Mouse (Mus musculus): ENCODE measurements around the gene Pdcd6ip. TPM values are rescaled to one million over a fixed set of nuclear protein-coding genes. Genes with fewer than 3 reads are reported as not detected.
"Not testable (repeated sequence)": the region's sequence is repeated elsewhere in the genome, so short reads cannot be mapped to it uniquely, and the experiment has no call there.

Gene Pdcd6ip
- polyA plus RNA-seq, 1 experiment from 2014 or later, result 44.6 TPM

GRCm38 (mm10) chr9:113738021-113738420, 30.0 kb upstream of the Pdcd6ip start:
- Histone ChIP-seq H3K27ac (ENCODE audit: low read length) (no peak overlapping the region), H3K9me3 (ENCODE audit: control insufficient read depth, low read length) (no peaks in the 10 kb centered on the region), H3K9ac (replicated peaks; ENCODE audit: low read depth, low read length) (no peak overlapping the region), H3K4me3 (replicated peaks; ENCODE audit: low read length) (no peak overlapping the region), H3K4me2 (ENCODE audit: low read length) (no peak overlapping the region), H3K4me1 (replicated peaks; ENCODE audit: control insufficient read depth, insufficient read depth, low read length) (peaks cover 12% of the 10 kb centered on the region), H3K27me3 (replicated peaks; ENCODE audit: control insufficient read depth, insufficient read depth, low read length) (no peaks in the 10 kb centered on the region), H3K36me3 (ENCODE audit: control insufficient read depth, insufficient read depth) (no peaks in the 10 kb centered on the region)
- 66% methylated on average over 9 of the region's 9 CpGs for WGBS
- no peak for ATAC-seq

GRCm38 (mm10) chr9:113735920-113736319, 27.9 kb upstream of the Pdcd6ip start:
- Histone ChIP-seq H3K9me3 (ENCODE audit: control insufficient read depth, low read length) (no peaks in the 10 kb centered on the region), H3K4me3 (replicated peaks; ENCODE audit: low read length) (no peak overlapping the region), H3K4me2 (ENCODE audit: low read length) (no peak overlapping the region), H3K27ac (ENCODE audit: low read length) (no peak overlapping the region), H3K36me3 (ENCODE audit: control insufficient read depth, insufficient read depth) (no peaks in the 10 kb centered on the region), H3K9ac (replicated peaks; ENCODE audit: low read depth, low read length) (no peak overlapping the region), H3K4me1 (replicated peaks; ENCODE audit: control insufficient read depth, insufficient read depth, low read length) (peaks cover 6% of the 10 kb centered on the region), H3K27me3 (replicated peaks; ENCODE audit: control insufficient read depth, insufficient read depth, low read length) (no peaks in the 10 kb centered on the region)
- ATAC-seq, result no peak

- Histone ChIP-seq H3K9ac (replicated peaks; ENCODE audit: low read depth, low read length) (no peak overlapping the region), H3K36me3 (ENCODE audit: control insufficient read depth, insufficient read depth) (no peaks in the 10 kb centered on the region), H3K9me3 (ENCODE audit: control insufficient read depth, low read length) (no peaks in the 10 kb centered on the region), H3K4me3 (replicated peaks; ENCODE audit: low read length) (no peak overlapping the region), H3K27me3 (replicated peaks; ENCODE audit: control insufficient read depth, insufficient read depth, low read length) (no peaks in the 10 kb centered on the region), H3K27ac (ENCODE audit: low read length) (no peak overlapping the region), H3K4me2 (ENCODE audit: low read length) (no peak overlapping the region), H3K4me1 (replicated peaks; ENCODE audit: control insufficient read depth, insufficient read depth, low read length) (no peaks in the 10 kb centered on the region)
- WGBS, result 89% methylated on average over 3 of the region's 3 CpGs
- ATAC-seq, result no peak
Measured at GRCm38 (mm10) chr9:113731540-113731939, 23.5 kb upstream of the Pdcd6ip start.

- Histone ChIP-seq H3K4me1 (replicated peaks; ENCODE audit: control insufficient read depth, insufficient read depth, low read length) (no peaks in the 10 kb centered on the region), H3K27me3 (replicated peaks; ENCODE audit: control insufficient read depth, insufficient read depth, low read length) (no peaks in the 10 kb centered on the region), H3K36me3 (ENCODE audit: control insufficient read depth, insufficient read depth) (no peaks in the 10 kb centered on the region), H3K4me3 (replicated peaks; ENCODE audit: low read length) (no peak overlapping the region), H3K9ac (replicated peaks; ENCODE audit: low read depth, low read length) (no peak overlapping the region), H3K27ac (ENCODE audit: low read length) (no peak overlapping the region), H3K4me2 (ENCODE audit: low read length) (no peak overlapping the region), H3K9me3 (ENCODE audit: control insufficient read depth, low read length) (no peaks in the 10 kb centered on the region)
- ATAC-seq, result no peak
- 91% methylated on average over 18 of the region's 18 CpGs for WGBS
Measured at GRCm38 (mm10) chr9:113726991-113727680, 19.1 kb upstream of the Pdcd6ip start.

- no peak overlapping the region for H3K4me3 ChIP-seq (replicated peaks; ENCODE audit: low read length)
- ATAC-seq, result no peak
- H3K27ac ChIP-seq (ENCODE audit: low read length), result no peak overlapping the region
- H3K9me3 ChIP-seq (ENCODE audit: control insufficient read depth, low read length), result no peaks in the 10 kb centered on the region
- H3K27me3 ChIP-seq (replicated peaks; ENCODE audit: control insufficient read depth, insufficient read depth, low read length), result no peaks in the 10 kb centered on the region
- no peak overlapping the region for H3K4me2 ChIP-seq (ENCODE audit: low read length)
- no peak overlapping the region for H3K9ac ChIP-seq (replicated peaks; ENCODE audit: low read depth, low read length)
- H3K36me3 ChIP-seq (ENCODE audit: control insufficient read depth, insufficient read depth), result no peaks in the 10 kb centered on the region
- no peaks in the 10 kb centered on the region for H3K4me1 ChIP-seq (replicated peaks; ENCODE audit: control insufficient read depth, insufficient read depth, low read length)
- 74% methylated on average over 3 of the region's 3 CpGs for WGBS
Measured at GRCm38 (mm10) chr9:113726131-113726530, 18.1 kb upstream of the Pdcd6ip start.

- H3K9ac ChIP-seq (replicated peaks; ENCODE audit: low read depth, low read length); H3K4me3 ChIP-seq (replicated peaks; ENCODE audit: low read length); H3K36me3 ChIP-seq (ENCODE audit: control insufficient read depth, insufficient read depth); H3K4me2 ChIP-seq (ENCODE audit: low read length); ATAC-seq; H3K9me3 ChIP-seq (ENCODE audit: control insufficient read depth, low read length); H3K27me3 ChIP-seq (replicated peaks; ENCODE audit: control insufficient read depth, insufficient read depth, low read length); H3K4me1 ChIP-seq (replicated peaks; ENCODE audit: control insufficient read depth, insufficient read depth, low read length); H3K27ac ChIP-seq (ENCODE audit: low read length): not testable (repeated sequence)
- WGBS, result 88% methylated on average over 5 of the region's 5 CpGs
Measured at GRCm38 (mm10) chr9:113725609-113726008, 17.6 kb upstream of the Pdcd6ip start.

- Histone ChIP-seq H3K9me3 (ENCODE audit: control insufficient read depth, low read length) (no peaks in the 10 kb centered on the region), H3K27me3 (replicated peaks; ENCODE audit: control insufficient read depth, insufficient read depth, low read length) (no peaks in the 10 kb centered on the region)
Measured at GRCm38 (mm10) chr9:113724646-113725045, 16.6 kb upstream of the Pdcd6ip start.

GRCm38 (mm10) chr9:113719063-113719462, 11.0 kb upstream of the Pdcd6ip start:
- Histone ChIP-seq H3K4me2 (ENCODE audit: low read length) (no peak overlapping the region), H3K4me3 (replicated peaks; ENCODE audit: low read length) (no peak overlapping the region), H3K27ac (ENCODE audit: low read length) (no peak overlapping the region), H3K36me3 (ENCODE audit: control insufficient read depth, insufficient read depth) (no peaks in the 10 kb centered on the region), H3K9ac (replicated peaks; ENCODE audit: low read depth, low read length) (no peak overlapping the region), H3K27me3 (replicated peaks; ENCODE audit: control insufficient read depth, insufficient read depth, low read length) (no peaks in the 10 kb centered on the region), H3K4me1 (replicated peaks; ENCODE audit: control insufficient read depth, insufficient read depth, low read length) (no peaks in the 10 kb centered on the region), H3K9me3 (ENCODE audit: control insufficient read depth, low read length) (no peaks in the 10 kb centered on the region)
- no peak; the same call in 1 of the 2 replicates for ATAC-seq
- WGBS, result 30% methylated on average over 5 of the region's 5 CpGs

More at GRCm38 (mm10) chr9:113724646-113725045, 16.6 kb upstream of the Pdcd6ip start:
- Histone ChIP-seq H3K36me3 (ENCODE audit: control insufficient read depth, insufficient read depth) (no peaks in the 10 kb centered on the region), H3K4me1 (replicated peaks; ENCODE audit: control insufficient read depth, insufficient read depth, low read length) (no peaks in the 10 kb centered on the region), H3K4me2 (ENCODE audit: low read length) (no peak overlapping the region), H3K9ac (replicated peaks; ENCODE audit: low read depth, low read length) (no peak overlapping the region), H3K27ac (ENCODE audit: low read length) (no peak overlapping the region), H3K4me3 (replicated peaks; ENCODE audit: low read length) (no peak overlapping the region)
- no peak for ATAC-seq
- 87% methylated on average over 15 of the region's 15 CpGs for WGBS

GRCm38 (mm10) chr9:113710871-113711270, 2.8 kb upstream of the Pdcd6ip start:
- Histone ChIP-seq H3K9me3 (ENCODE audit: control insufficient read depth, low read length) (no peaks in the 10 kb centered on the region), H3K4me1 (replicated peaks; ENCODE audit: control insufficient read depth, insufficient read depth, low read length) (peaks cover 13% of the 10 kb centered on the region), H3K4me2 (ENCODE audit: low read length) (no peak overlapping the region), H3K9ac (replicated peaks; ENCODE audit: low read depth, low read length) (no peak overlapping the region), H3K36me3 (ENCODE audit: control insufficient read depth, insufficient read depth) (no peaks in the 10 kb centered on the region), H3K27ac (ENCODE audit: low read length) (no peak overlapping the region), H3K27me3 (replicated peaks; ENCODE audit: control insufficient read depth, insufficient read depth, low read length) (no peaks in the 10 kb centered on the region), H3K4me3 (replicated peaks; ENCODE audit: low read length) (no peak overlapping the region)
- 78% methylated on average over 12 of the region's 12 CpGs for WGBS
- no peak for ATAC-seq

Measured in forebrain, embryonic 16.5 days (tissue).